Mouse (Mus musculus) MEL (cell line): Measurements from ENCODE around the gene Rpl18. TPM values are rescaled to one million over a fixed set of nuclear protein-coding genes. Genes with fewer than 3 reads are reported as not detected.

Source experiments
- DNase-seq: peaks from one replicate; pipeline ENCODE4 v3.0.0; 2011; ENCODE audit warnings: low read depth, low spot score
- H3K27ac ChIP-seq: 2 replicates; pipeline ENCODE4 v1.5.1; 2012; ENCODE audit warnings: low read depth, mild to moderate bottlenecking, control low read depth, low read length, moderate library complexity; ENCODE audit not compliant: control insufficient read depth
- H3K27me3 ChIP-seq, 2 experiments: fragments of 150-350 bp in 1 of 2; sonication (generic) in 1 of 2; 2 replicates each; pipeline ENCODE4 v1.6.1; 2012; ENCODE audit warnings: low read length in 2 of 2, mild to moderate bottlenecking in 2 of 2, improper control_type of control experiment in 1 of 2, moderate library complexity in 1 of 2; ENCODE audit not compliant: insufficient read depth in 2 of 2, control insufficient read depth in 1 of 2
- H3K36me3 ChIP-seq, 2 experiments: 2 replicates each; pipeline ENCODE4 v1.6.1; 2012 to 2014; ENCODE audit warnings: low read length in 2 of 2, improper control_type of control experiment in 1 of 2, inconsistent platforms in 1 of 2, mild to moderate bottlenecking in 1 of 2; ENCODE audit not compliant: insufficient read depth in 2 of 2, control insufficient read depth in 1 of 2
- H3K4me1 ChIP-seq, 2 experiments: fragments of 150-350 bp in 1 of 2; sonication (generic) in 1 of 2; 2 replicates each; pipeline ENCODE4 v1.6.1; 2012; ENCODE audit warnings: low read length in 2 of 2, improper control_type of control experiment in 1 of 2, mild to moderate bottlenecking in 1 of 2; ENCODE audit not compliant: insufficient read depth in 2 of 2, control insufficient read depth in 1 of 2
- H3K4me3 ChIP-seq, 2 experiments: fragments of 150-350 bp in 1 of 2; sonication (generic) in 1 of 2; 2 replicates each; pipeline ENCODE4 v1.5.1; 2012; ENCODE audit warnings: low read depth in 2 of 2, low read length in 2 of 2, mild to moderate bottlenecking in 2 of 2, moderate library complexity in 2 of 2, control low read depth in 1 of 2, improper control_type of control experiment in 1 of 2; ENCODE audit not compliant: control insufficient read depth in 1 of 2, insufficient read depth in 1 of 2
- H3K79me2 ChIP-seq: 2 replicates; pipeline ENCODE4 v1.6.1; 2012; ENCODE audit warnings: mild to moderate bottlenecking, low read length, moderate library complexity; ENCODE audit not compliant: control insufficient read depth, poor library complexity, insufficient read depth
- H3K9ac ChIP-seq: 2 replicates; pipeline ENCODE4 v1.6.1; 2012; ENCODE audit warnings: low read depth, mild to moderate bottlenecking, control low read depth, low read length, moderate library complexity; ENCODE audit not compliant: control insufficient read depth, poor library complexity, severe bottlenecking
- H3K9me3 ChIP-seq: fragments of 150-350 bp; sonication (generic); replicated peaks from 2 replicates; pipeline ENCODE4 v1.6.1; 2012; ENCODE audit warnings: mild to moderate bottlenecking, low read length, improper control_type of control experiment, moderate library complexity; ENCODE audit not compliant: insufficient read depth
- BHLHE40 ChIP-seq: IDR thresholded peaks from 2 replicates; pipeline ENCODE4 v1.6.1; 2012; ENCODE audit warnings: low read depth, mild to moderate bottlenecking, inconsistent platforms, low read length, improper control_type of control experiment, borderline replicate concordance
- CHD1 ChIP-seq: IDR thresholded peaks from 2 replicates; pipeline ENCODE4 v1.6.1; 2012; ENCODE audit warnings: low read depth, mild to moderate bottlenecking, inconsistent platforms, low read length, improper control_type of control experiment
- CHD2 ChIP-seq: IDR thresholded peaks from 2 replicates; pipeline ENCODE4 v1.6.1; 2011; ENCODE audit warnings: low read length, improper control_type of control experiment
- E2F4 ChIP-seq: IDR thresholded peaks from 2 replicates; pipeline ENCODE4 v1.6.1; 2011; ENCODE audit warnings: low read depth, low read length, improper control_type of control experiment, borderline replicate concordance
- ETS1 ChIP-seq: IDR thresholded peaks from 2 replicates; pipeline ENCODE4 v1.6.1; 2012; ENCODE audit warnings: low read depth, mild to moderate bottlenecking, inconsistent platforms, low read length, improper control_type of control experiment, moderate library complexity
- GABPA ChIP-seq: IDR thresholded peaks from 2 replicates; pipeline ENCODE4 v1.6.1; 2012; ENCODE audit warnings: low read depth, mild to moderate bottlenecking, inconsistent platforms, low read length, improper control_type of control experiment, moderate library complexity
- GATA1 ChIP-seq: IDR thresholded peaks from 2 replicates; pipeline ENCODE4 v1.6.1; 2011; ENCODE audit warnings: low read depth, low read length, improper control_type of control experiment
- HCFC1 ChIP-seq: IDR thresholded peaks from 2 replicates; pipeline ENCODE4 v1.6.1; 2012; ENCODE audit warnings: low read depth, mild to moderate bottlenecking, inconsistent platforms, low read length, improper control_type of control experiment, moderate library complexity
- JUND ChIP-seq: IDR thresholded peaks from 2 replicates; pipeline ENCODE4 v1.6.1; 2011; ENCODE audit warnings: low read depth, mild to moderate bottlenecking, improper control_type of control experiment, low read length
- KAT2A ChIP-seq: conservative IDR thresholded peaks from 2 replicates; pipeline ENCODE4 v1.6.1; 2012; ENCODE audit warnings: low read depth, low read length, improper control_type of control experiment, inconsistent platforms
- MAX ChIP-seq: IDR thresholded peaks from 2 replicates; pipeline ENCODE4 v1.6.1; 2011; ENCODE audit warnings: low read length, improper control_type of control experiment
- MEF2A ChIP-seq: IDR thresholded peaks from 2 replicates; pipeline ENCODE4 v1.6.1; 2014; ENCODE audit warnings: low read depth, mild to moderate bottlenecking, inconsistent platforms, low read length, improper control_type of control experiment; ENCODE audit not compliant: poor library complexity, insufficient replicate concordance, severe bottlenecking; ENCODE audit errors: extremely low read depth
- MXI1 ChIP-seq: IDR thresholded peaks from 2 replicates; pipeline ENCODE4 v1.6.1; 2011; ENCODE audit warnings: mild to moderate bottlenecking, low read depth, low read length, improper control_type of control experiment
- MYC ChIP-seq: IDR thresholded peaks from 2 replicates; pipeline ENCODE4 v1.6.1; 2011; ENCODE audit warnings: low read depth, mild to moderate bottlenecking, low read length, improper control_type of control experiment, moderate library complexity
- NELFE ChIP-seq: IDR thresholded peaks from 2 replicates; pipeline ENCODE4 v1.6.1; 2011; ENCODE audit warnings: low read depth, low read length, improper control_type of control experiment
- NRF1 ChIP-seq: IDR thresholded peaks from 2 replicates; pipeline ENCODE4 v1.6.1; 2014; ENCODE audit warnings: low read depth, mild to moderate bottlenecking, inconsistent platforms, low read length, improper control_type of control experiment, moderate library complexity; ENCODE audit not compliant: poor library complexity, insufficient read depth, severe bottlenecking
- POLR2AphosphoS2 ChIP-seq: IDR thresholded peaks from 2 replicates; pipeline ENCODE4 v1.6.1; 2011; ENCODE audit warnings: low read length, improper control_type of control experiment
- RAD21 ChIP-seq: IDR thresholded peaks from 2 replicates; pipeline ENCODE4 v1.6.1; 2011; ENCODE audit warnings: mild to moderate bottlenecking, low read depth, low read length, improper control_type of control experiment
- RCOR1 ChIP-seq: IDR thresholded peaks from 2 replicates; pipeline ENCODE4 v1.6.1; 2012; ENCODE audit warnings: low read depth, mild to moderate bottlenecking, inconsistent platforms, low read length, improper control_type of control experiment
- TBP ChIP-seq: IDR thresholded peaks from 2 replicates; pipeline ENCODE4 v1.8.0; 2011; ENCODE audit warnings: low read depth, low read length, improper control_type of control experiment
- TCF12 ChIP-seq: IDR thresholded peaks from 2 replicates; pipeline ENCODE4 v1.6.1; 2014; ENCODE audit warnings: low read depth, mild to moderate bottlenecking, inconsistent platforms, low read length, improper control_type of control experiment, moderate library complexity
- UBTF ChIP-seq: IDR thresholded peaks from 2 replicates; pipeline ENCODE4 v1.6.1; 2012; ENCODE audit warnings: low read depth, mild to moderate bottlenecking, inconsistent platforms, low read length, improper control_type of control experiment, moderate library complexity, borderline replicate concordance; ENCODE audit not compliant: insufficient read depth
- ZKSCAN1 ChIP-seq: IDR thresholded peaks from 2 replicates; pipeline ENCODE4 v1.6.1; 2012; ENCODE audit warnings: low read depth, mild to moderate bottlenecking, inconsistent platforms, low read length, improper control_type of control experiment, moderate library complexity
- ZMIZ1 ChIP-seq: IDR thresholded peaks from 2 replicates; pipeline ENCODE4 v1.6.1; 2012; ENCODE audit warnings: low read depth, mild to moderate bottlenecking, inconsistent platforms, low read length, improper control_type of control experiment, moderate library complexity
- polyA plus RNA-seq, 2 experiments: library from polyadenylated mRNA; stranded (reverse) in 1 of 2; unstranded in 1 of 2; fragments of >175 nt in 1 of 2; fragments of >200 nt in 1 of 2; gene quantifications; 2 replicates each; pipeline versions ENCODE4 v1.2.1 to v1.2.4; 2012; ENCODE audit warnings: low replicate concordance in 2 of 2, low read depth in 1 of 2; ENCODE audit not compliant: insufficient read length in 2 of 2, insufficient read depth in 1 of 2, missing spikeins in 1 of 2
- total RNA-seq: library from RNA; depleted of rRNA; stranded (reverse); fragments of 300-350 nt; gene quantifications from 2 replicates; pipeline ENCODE4 v1.2.3, GENCODE M21; 2012

The Rpl18 gene
- total and polyA plus RNA-seq, 3 experiments: 3,544 to 3,724 TPM; not detected in 1

DNA sequence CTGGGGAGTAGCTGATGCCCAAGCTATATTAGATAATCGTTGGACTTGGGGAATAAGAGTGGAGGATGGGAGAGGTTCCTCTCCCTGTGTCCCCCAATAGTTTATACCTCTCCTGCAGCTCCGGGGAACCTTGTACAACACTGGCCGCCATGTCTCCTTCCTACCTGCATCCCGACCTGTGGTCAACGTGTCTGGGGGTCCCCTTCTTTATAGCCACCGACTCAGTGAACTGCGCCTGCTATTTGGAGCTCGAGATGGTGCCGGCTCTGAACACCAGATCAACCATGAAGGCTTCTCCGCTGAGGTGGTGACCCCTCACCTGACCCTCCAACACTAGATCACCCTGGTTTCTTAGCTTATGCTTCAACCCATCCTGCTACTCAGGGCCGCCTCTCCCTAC lies 12.9 kb upstream of the Rpl18 start:
- peaks cover 0 to 4% of the 10 kb centered on the region in 2 experiments; a peak in 2 of 4 replicates for H3K27me3 ChIP-seq
- H3K36me3 ChIP-seq: no peaks in the 10 kb centered on the region
- H3K4me1 ChIP-seq: peaks cover 0 to 6% of the 10 kb centered on the region in 2 experiments; a peak in 2 of 4 replicates
- TF ChIP-seq ZKSCAN1 (no peak), KAT2A (no peak), POLR2AphosphoS2 (no peak), ETS1 (no peak), NRF1 (no peak), GABPA (no peak), E2F4 (no peak), RAD21 (no peak), MYC (no peak), CHD2 (no peak), TBP (no peak), ZMIZ1 (no peak), TCF12 (no peak), UBTF (no peak), CHD1 (no peak), MEF2A (no peak)
- no peak overlapping the region for H3K4me3 ChIP-seq
- no peak overlapping the region for H3K27ac ChIP-seq
- peaks cover 7% of the 10 kb centered on the region for H3K79me2 ChIP-seq
- no peaks in the 10 kb centered on the region for H3K9me3 ChIP-seq
- no peak for DNase-seq
- H3K9ac ChIP-seq: no peak overlapping the region

DNA sequence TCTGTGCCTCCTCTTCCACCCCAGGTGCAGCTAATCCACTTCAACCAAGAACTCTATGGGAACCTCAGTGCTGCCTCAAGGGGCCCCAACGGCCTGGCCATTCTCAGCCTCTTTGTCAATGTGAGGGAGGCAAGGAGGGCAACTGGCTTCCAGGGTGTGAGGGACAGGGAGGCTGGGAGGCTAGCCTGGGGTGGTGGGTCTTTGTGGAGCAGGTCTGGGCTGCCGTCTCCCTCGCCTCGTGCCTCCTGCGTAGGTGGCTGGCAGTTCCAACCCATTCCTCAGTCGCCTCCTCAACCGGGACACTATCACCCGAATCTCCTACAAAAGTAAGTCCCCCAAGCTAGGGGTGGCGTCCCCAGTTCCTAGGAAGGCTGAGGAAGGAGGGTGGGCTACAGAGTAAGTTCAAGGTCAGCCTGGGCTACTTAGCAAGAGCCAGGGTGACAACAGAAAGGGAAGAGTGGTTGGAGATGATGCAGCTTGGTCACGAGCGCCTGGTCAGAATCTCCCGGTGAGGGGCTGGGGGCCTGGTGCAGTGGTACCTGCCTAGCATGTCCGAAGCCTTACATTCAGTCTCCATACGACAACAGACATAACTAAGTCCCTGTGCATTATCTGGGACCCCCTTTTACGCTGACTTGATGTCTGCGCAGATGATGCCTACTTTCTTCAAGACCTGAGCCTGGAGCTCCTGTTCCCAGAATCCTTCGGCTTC lies 12.3 kb upstream of the Rpl18 start:
- Histone ChIP-seq H3K79me2 (peaks cover 7% of the 10 kb centered on the region), H3K9me3 (no peaks in the 10 kb centered on the region), H3K4me1 (peaks cover 0 to 8% of the 10 kb centered on the region in 2 experiments; a peak in 2 of 4 replicates), H3K4me3 (no peak overlapping the region), H3K36me3 (no peaks in the 10 kb centered on the region), H3K27ac (no peak overlapping the region), H3K9ac (no peak overlapping the region), H3K27me3 (peaks cover 0 to 4% of the 10 kb centered on the region in 2 experiments; a peak in 2 of 4 replicates)
- DNase-seq: no peak
- TF ChIP-seq ZKSCAN1 (no peak), HCFC1 (no peak), NELFE (no peak), UBTF (no peak), BHLHE40 (no peak), JUND (no peak), GATA1 (no peak), RCOR1 (no peak), MAX (no peak), MXI1 (no peak), TCF12 (no peak), MEF2A (no peak)
